Mouse (Mus musculus): ENCODE data around the gene Rdm1. TPM values are rescaled to one million over a fixed set of nuclear protein-coding genes. Genes with fewer than 3 reads are reported as not detected.

Gene Rdm1
- 10 to 100 TPM; 38.5 to 54.0 TPM for polyA plus RNA-seq (2017; shearing (Covaris generic))

DNA sequence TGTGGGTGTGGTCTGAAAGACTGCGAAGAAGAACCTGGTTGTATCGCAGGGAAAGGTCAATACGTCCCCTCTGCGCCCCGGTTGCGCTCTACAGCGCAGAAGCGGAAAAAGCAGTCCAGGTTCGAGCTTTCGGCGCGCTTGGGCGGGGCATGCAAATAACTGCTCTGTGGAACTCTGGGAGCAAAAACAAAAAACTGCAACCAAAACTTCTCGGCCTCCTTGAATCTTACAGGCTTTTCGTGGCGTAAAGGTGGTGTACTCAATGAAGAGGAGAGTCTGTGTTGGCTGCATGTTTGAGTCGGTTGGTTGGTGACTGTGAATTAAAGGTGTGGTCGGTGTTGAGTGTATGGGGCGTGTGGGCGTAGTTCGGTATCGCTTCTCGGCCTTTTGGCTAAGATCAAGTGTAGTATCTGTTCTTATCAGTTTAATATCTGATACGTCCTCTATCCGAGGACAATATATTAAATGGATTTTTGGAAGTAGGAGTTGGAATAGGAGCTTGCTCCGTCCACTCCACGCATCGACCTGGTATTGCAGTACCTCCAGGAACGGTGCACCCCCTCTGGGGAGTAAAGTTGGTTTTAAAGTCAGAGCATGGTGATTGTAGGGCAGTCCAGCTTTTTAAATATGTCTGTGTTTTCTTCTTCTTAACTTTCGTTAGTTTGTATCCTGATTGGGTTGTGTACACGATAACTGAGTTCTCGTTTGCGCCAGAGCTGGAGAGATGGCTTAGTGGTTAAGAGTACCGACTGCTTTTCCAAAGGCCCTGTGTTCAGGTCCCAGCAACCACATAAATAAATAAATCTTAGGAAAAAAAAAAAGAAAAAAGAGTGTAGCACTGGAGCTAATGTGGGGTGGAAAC lies at the start of gene Rdm1:
Gene Rdm1, plus strand, starts transcription at position 201 of the 862 bp plus-strand sequence.

DNA sequence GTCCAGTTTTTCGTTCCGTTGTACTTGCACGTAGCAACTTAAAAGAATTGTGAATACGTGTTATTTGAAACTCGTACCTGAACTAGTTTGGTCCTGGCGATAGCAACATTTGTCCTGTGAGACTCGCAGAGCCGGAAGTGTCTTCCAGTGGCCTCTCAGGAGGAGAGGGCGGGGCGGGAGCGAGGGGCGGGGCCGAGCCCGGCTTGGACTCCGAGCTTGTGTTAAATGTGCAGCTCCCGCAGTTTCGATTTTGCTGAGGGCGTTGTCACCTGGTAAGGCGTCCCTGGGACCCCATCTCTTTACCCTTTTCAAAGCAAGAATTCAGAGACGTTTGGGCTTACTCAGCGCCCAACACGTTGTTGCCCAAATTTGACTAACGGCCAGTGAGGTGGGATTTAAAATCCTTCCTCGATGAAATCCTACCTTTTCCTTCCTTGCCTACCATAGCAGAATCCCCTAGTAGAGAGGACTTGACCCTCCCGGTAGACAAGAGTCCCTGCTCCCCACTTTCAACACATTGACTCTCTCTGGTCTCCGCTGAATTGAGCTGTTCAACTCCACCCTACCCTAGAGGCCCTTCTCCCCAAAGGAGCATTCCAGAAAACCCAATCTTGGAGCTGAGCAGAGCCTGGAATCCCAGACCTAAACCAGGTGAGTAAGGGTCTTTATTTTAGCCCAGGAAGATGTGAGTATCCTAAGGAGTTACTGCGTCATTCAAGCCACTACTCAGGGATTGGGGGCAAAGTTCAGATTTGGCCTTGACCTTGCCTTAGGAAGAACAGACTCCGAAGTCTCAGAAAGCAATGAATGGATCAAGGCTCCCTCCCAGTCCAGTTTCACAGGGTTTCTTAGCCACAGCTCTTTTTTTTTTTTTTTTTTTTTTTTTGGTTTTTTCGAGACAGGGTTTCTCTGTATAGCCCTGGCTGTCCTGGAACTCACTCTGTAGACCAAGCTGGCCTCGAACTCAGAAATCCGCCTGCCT lies 44.6 kb upstream of the Rdm1 start, which contains the start of gene Tmem106a:
Gene Tmem106a, plus strand, starts transcription at position 189 of the 982 bp plus-strand sequence.

DNA sequence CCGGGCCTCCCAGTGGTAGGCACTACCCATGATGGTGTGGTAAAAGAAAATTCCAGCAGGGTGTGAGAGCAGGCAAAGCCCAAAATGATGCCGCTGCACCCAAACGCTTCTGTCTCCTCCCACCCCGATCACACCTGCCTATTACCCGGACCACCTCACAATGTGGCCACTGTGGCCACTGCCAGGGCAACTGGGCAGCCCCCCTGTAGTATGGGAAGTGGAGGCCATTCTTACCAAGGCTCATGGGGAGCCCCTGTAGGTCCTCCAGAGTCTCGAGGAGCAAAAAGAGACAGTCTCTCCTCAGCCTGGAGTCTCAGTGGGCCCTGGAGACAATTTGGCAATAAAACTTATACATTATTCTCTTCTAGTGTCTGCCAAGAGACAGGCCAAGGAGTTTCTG lies 27.8 kb upstream of the Rdm1 start, which contains the start of gene Gm11634:
Gene Gm11634, minus strand, starts transcription at position 101 of the 400 bp plus-strand sequence.

DNA sequence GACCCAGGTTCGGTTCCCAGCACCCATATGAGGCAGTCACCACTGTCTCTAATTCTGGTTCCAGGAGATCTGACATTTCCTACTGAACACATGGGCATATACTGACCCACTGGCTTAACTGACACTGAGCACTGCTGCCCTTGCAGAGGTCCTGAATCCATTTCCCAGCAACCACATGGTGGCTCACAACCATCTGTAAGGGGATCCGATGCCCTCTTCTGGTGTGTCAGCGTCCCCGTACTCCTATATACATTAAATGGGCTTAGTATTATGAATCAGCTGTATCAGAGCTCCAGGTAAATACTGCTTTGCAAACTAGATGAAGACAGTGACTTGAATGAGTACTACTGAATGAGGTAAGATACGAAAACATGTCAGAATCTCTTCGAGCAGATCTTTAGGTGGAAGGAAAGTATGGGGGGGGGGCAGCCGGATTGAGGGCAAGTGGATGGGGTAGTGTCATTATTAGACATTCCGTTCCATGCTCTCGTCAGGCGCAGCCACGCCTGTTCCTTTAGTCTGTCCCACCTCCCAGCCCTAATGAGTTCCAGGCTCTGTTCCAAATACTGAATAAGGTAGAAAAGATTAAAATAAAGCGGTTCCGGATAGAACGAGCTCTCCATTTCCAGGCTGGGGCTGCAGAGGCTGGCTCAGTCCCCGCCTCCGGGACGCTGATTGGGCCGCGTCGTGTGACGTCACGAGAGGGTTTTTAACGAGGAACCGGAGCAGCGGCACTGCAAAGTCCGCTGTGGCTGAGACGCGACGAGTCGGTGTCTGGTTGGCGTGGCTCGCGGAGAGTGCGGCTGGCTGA lies 38.0 kb downstream of the Rdm1 start, which contains the start of gene Arl4d:
Gene Arl4d, plus strand, starts transcription at position 717 of the 811 bp plus-strand sequence.

Other genes starting within 250 kb of the Rdm1 start
- gene Aarsd1, start 209.6 kb upstream of the Rdm1 start, polyA plus RNA-seq (2017; shearing (Covaris generic)), result 10 to 100 TPM; 33.3 to 40.7 TPM
- 1 to 10 TPM; 3.0 to 3.5 TPM for gene Gm27029, start 202.4 kb upstream of the Rdm1 start, polyA plus RNA-seq (2017; shearing (Covaris generic))
- 10 to 100 TPM; 17.1 to 29.7 TPM for gene Rundc1, start 202.1 kb upstream of the Rdm1 start, polyA plus RNA-seq (2017; shearing (Covaris generic))
- 1 to 10 TPM; 4.2 to 4.6 TPM for gene Ptges3l, start 201.9 kb upstream of the Rdm1 start, polyA plus RNA-seq (2017; shearing (Covaris generic))
- gene Rpl27, start 184.9 kb upstream of the Rdm1 start, polyA plus RNA-seq (2017; shearing (Covaris generic)), result 100 to 1,000 TPM; 318 to 457 TPM
- gene Ifi35, start 178.8 kb upstream of the Rdm1 start, polyA plus RNA-seq (2017; shearing (Covaris generic)), result 100 to 1,000 TPM; 188 to 201 TPM
- under 1 TPM; 0.21 to 0.35 TPM for gene Rnd2, start 162.2 kb upstream of the Rdm1 start, polyA plus RNA-seq (2017; shearing (Covaris generic))
- gene Vat1, start 161.0 kb upstream of the Rdm1 start, polyA plus RNA-seq (2017; shearing (Covaris generic)), result under 1 TPM; 0.32 to 0.74 TPM
- 1 to 10 TPM; 4.3 to 7.9 TPM for gene Brca1, start 75.2 kb upstream of the Rdm1 start, polyA plus RNA-seq (2017; shearing (Covaris generic))
- gene Nbr1, start 75.0 kb upstream of the Rdm1 start, polyA plus RNA-seq (2017; shearing (Covaris generic)), result 10 to 100 TPM; 66.8 to 74.1 TPM
- 10 to 100 TPM in 1 of 2 experiments, 1 to 10 TPM in 1; 8.4 to 13.3 TPM for gene Tmem106a, start 45.0 kb upstream of the Rdm1 start, polyA plus RNA-seq (2017; shearing (Covaris generic))
- under 1 TPM in 1 of 2 experiments, not detected in 1; 0.30 TPM for gene Gm11634, start 27.9 kb upstream of the Rdm1 start, polyA plus RNA-seq (2017; shearing (Covaris generic))
- gene Arl4d, start 38.3 kb downstream of the Rdm1 start, polyA plus RNA-seq (2017; shearing (Covaris generic)), result 1 to 10 TPM; 1.8 to 2.0 TPM
- gene Dhx8, start 105.7 kb downstream of the Rdm1 start, polyA plus RNA-seq (2017; shearing (Covaris generic)), result 10 to 100 TPM; 38.4 to 43.1 TPM
- under 1 TPM in 1 of 2 experiments, not detected in 1; 0.57 TPM for gene Etv4, start 158.2 kb downstream of the Rdm1 start, polyA plus RNA-seq (2017; shearing (Covaris generic))

Data from activated CD4-positive, CD25-positive, alpha-beta regulatory T cell (primary cell).